Mouse (Mus musculus): ENCODE data around the gene Gga3. TPM values are rescaled to one million over a fixed set of nuclear protein-coding genes. Genes with fewer than 3 reads are reported as not detected.
A peak's percentile ranks its signal among the peaks of the same experiment; 100 is the strongest.

The Gga3 gene
- total RNA-seq, 2 experiments from 2014 or later = 81.4 to 84.1 TPM

- DNase-seq (ENCODE audit: low spot score in 2 of 2) = no peak
These were observed 20.8 kb downstream of the Gga3 start for GRCm38 (mm10) chr11:115582913-115583606.

DNA sequence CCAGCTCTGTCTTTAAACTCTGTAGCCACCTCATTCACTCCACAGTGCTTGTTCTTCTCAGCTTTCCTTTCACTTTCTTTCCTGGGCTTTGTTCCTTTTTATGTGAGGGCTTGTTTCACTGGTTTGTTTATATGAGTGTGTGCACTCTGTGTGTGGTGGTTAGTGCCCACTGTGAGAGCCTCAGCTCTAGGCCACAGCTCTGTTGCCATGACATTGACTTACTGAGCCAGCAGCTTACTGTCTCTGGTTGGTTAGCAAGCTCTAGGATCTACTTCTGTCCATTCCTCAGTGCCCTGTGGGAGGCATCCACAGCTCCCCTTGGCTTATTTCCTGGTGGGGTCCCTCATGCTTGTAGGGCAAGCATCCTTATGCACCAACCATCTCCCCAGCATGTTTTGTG, 24.8 kb downstream of the Gga3 start:
- no peak for DNase-seq (ENCODE audit: low spot score in 2 of 2)

DNA sequence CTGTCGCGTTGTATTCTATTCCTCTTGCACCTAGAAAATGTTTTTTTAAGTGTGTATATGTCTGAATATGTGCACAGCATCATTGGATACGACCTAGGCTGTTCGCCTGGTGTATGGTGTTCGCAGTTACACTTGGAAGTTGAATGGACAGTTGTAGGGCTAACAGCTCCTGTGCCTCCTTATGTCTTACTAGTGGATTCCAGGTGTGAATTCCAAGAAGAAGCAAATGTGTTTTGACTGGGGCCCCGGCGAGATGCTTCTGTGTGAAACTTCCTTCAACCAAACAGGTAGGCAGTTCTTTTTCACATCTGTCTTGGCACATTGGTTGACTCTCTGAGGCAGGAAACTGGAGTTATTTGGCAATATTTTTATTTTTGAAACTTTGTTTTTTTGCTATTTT, 38.9 kb downstream of the Gga3 start:
- no peak for DNase-seq (ENCODE audit: low spot score in 2 of 2)

DNA sequence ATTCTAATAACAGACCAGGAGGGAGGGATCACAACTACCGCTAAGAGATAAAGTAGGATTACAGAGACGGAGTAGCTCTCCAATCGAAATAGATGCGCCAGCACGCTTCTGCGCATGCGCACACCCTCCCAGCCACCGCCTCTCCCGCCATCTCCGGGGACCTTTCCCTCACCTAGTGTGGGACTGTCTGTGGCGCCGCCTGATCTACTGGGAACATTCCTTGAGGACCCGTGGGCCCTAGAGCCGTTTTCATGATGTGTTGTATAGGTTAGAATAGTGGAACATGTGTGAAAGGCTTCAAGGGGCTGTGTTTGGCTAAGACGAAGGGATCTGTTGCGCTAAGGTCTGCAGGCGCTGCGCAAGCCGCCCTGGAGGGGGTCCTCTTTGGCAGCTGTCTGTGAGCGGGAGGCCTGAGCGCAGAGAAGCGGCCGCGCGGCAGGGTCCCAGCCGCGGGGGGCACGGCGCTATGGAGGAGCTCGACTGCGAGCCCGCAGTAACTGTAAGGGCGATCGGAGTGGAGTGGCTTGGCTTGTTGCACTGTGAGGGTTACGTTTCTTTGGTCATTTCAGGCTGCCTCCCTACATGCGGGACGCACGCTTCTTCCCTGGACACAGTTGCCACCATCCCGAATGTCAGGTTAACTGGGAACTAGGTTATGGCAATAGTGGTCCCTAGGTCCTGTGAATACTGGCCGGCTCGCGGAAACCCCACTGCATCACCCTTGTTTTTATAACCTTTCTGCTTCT, 39.6 kb downstream of the Gga3 start, which contains the start of gene Nup85:
Nup85 (plus strand) TSS at position 371 of the 746 bp plus-strand sequence.
- peak; percentile 96 for DNase-seq (ENCODE audit: low spot score in 2 of 2)

DNA sequence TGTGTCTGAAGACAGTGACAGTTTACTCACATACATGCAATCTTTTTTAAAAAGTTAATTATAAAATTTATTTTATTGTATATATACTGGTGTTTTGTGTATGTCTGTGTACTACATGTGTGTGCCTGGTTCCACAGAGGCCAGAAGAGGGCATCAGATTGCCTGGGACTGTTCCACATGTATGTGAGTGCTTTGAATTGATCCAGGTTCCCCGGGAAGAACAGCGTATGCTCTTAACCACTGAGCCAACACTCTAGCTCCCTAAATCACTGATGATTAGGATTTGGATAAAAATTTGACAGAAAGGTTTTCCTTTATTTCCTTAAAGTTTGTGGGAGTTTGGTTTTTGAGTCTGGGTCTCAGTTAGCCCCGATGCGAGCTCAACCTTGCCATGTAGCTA, 40.4 kb downstream of the Gga3 start:
- DNase-seq (ENCODE audit: low spot score in 2 of 2) = no peak

GRCm38 (mm10) chr11:115555717-115556116, 48.1 kb downstream of the Gga3 start:
- DNase-seq (ENCODE audit: low spot score in 2 of 2) = no peak

DNA sequence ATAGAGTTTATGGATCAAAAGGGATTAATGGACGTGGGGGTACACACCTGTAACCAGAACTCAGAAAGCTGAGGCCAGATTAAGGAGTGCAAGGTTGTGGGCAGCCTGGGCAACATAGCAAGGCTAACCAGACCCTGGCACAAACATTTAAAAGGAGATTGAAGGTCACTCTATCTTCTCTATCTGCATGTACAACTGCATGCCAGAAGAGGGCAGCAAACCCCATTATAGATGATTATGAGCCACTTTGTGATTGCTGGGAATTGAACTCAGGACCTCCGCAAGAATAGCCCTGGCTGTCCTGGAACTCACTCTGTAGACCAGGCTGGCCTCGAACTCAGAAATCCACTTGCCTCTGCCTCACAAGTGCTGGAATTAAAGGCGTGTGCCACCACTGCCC, 51.1 kb downstream of the Gga3 start:
- DNase-seq (ENCODE audit: low spot score in 2 of 2) = no peak

GRCm38 (mm10) chr11:115543571-115543970, 60.3 kb downstream of the Gga3 start:
- DNase-seq (ENCODE audit: low spot score in 2 of 2) = no peak

- DNase-seq (ENCODE audit: low spot score in 2 of 2) = no peak
These were observed 65.8 kb downstream of the Gga3 start for GRCm38 (mm10) chr11:115538045-115538444.

GRCm38 (mm10) chr11:115536856-115537568, 66.8 kb downstream of the Gga3 start:
- peak; percentile 50 to 57 for DNase-seq (ENCODE audit: low spot score in 2 of 2)

- DNase-seq (ENCODE audit: low spot score in 2 of 2) = peak; percentile 95 to 97
These were observed 67.7 kb downstream of the Gga3 start, which contains the start of gene Sumo2 for GRCm38 (mm10) chr11:115536038-115536681. Gene Sumo2, minus strand, starts transcription at chr11:115536276.

- DNase-seq (ENCODE audit: low spot score in 2 of 2) = peak; percentile 43 to 68
These were observed 68.3 kb downstream of the Gga3 start for GRCm38 (mm10) chr11:115535401-115536037.

DNA sequence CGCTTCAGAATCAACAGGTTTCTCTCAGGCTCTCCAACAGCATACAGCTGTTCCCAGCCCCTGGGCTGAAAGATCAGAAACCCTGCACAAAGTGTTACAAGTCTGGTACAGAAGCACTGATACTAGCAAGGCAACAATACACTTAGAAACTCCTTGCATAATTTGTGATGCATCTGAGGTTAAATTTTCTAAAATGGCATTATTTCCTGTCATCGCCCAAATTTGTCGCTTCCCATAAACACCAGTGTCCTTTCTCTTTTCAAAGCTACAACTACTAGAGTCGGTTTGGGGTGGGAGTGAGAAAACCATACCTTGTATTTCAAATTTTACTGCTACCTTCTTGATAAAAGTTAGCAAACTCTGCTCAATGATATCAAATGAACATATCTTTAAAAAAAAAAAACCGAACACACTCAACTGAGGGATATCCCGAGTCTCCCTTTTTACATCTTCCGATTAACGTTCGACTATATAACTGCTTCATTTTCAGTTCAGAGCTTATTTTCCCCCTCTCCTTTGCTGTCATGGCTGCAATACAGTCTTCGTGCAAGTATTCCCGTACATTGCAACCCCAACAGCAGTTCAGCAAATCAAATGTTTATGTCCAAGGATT, 69.0 kb downstream of the Gga3 start:
- DNase-seq (ENCODE audit: low spot score in 2 of 2) = no peak

Other genes with a start within 250 kb of the Gga3 start
- gene Hid1, start 236.3 kb downstream of the Gga3 start, total RNA-seq (2021) = 100 to 1,000 TPM; 111 to 114 TPM
- 10 to 100 TPM; 26.8 to 29.3 TPM for gene Cdr2l, start 222.1 kb downstream of the Gga3 start, total RNA-seq (2021)
- gene Mrpl58, start 200.3 kb downstream of the Gga3 start, total RNA-seq (2021) = 100 to 1,000 TPM; 111 to 122 TPM
- gene Atp5h, start 184.1 kb downstream of the Gga3 start, total RNA-seq (2021) = 100 to 1,000 TPM; 453 to 457 TPM
- 10 to 100 TPM; 82.5 to 85.6 TPM for gene Kctd2, start 183.9 kb downstream of the Gga3 start, total RNA-seq (2021)
- gene Trim80, start 163.5 kb downstream of the Gga3 start, total RNA-seq (2021) = not detected
- gene Slc16a5, start 141.6 kb downstream of the Gga3 start, total RNA-seq (2021) = not detected
- gene Armc7, start 128.4 kb downstream of the Gga3 start, total RNA-seq (2021) = 10 to 100 TPM; 15.0 to 15.4 TPM
- 10 to 100 TPM; 62.2 to 63.3 TPM for gene Nt5c, start 112.2 kb downstream of the Gga3 start, total RNA-seq (2021)
- gene Jpt1, start 89.7 kb downstream of the Gga3 start, total RNA-seq (2021) = 100 to 1,000 TPM; 157 TPM
- 100 to 1,000 TPM; 272 to 305 TPM for gene Sumo2, start 67.8 kb downstream of the Gga3 start, total RNA-seq (2021)
- 10 to 100 TPM; 44.2 to 49.3 TPM for gene Nup85, start 39.6 kb downstream of the Gga3 start, total RNA-seq (2021)
- 10 to 100 TPM; 52.8 to 54.1 TPM for gene Mrps7, start 126 bp downstream of the Gga3 start, total RNA-seq (2021)
- gene Mif4gd, start 8.9 kb upstream of the Gga3 start, total RNA-seq (2021) = 10 to 100 TPM; 15.4 to 16.1 TPM
- gene Slc25a19, start 24.2 kb upstream of the Gga3 start, total RNA-seq (2021) = 10 to 100 TPM; 55.2 to 60.6 TPM
- gene Grb2, start 104.5 kb upstream of the Gga3 start, total RNA-seq (2021) = 100 to 1,000 TPM; 204 to 206 TPM
- 10 to 100 TPM; 62.9 to 65.2 TPM for gene Tmem94, start 161.4 kb upstream of the Gga3 start, total RNA-seq (2021)
- 10 to 100 TPM; 17.7 to 18.6 TPM for gene Caskin2, start 209.6 kb upstream of the Gga3 start, total RNA-seq (2021)
- 10 to 100 TPM; 14.0 to 14.5 TPM for gene Tsen54, start 210.7 kb upstream of the Gga3 start, total RNA-seq (2021)
- gene Llgl2, start 220.0 kb upstream of the Gga3 start, total RNA-seq (2021) = 1 to 10 TPM; 3.6 to 4.5 TPM